Mouse (Mus musculus): ENCODE results near the gene Sox5.

GRCm38 (mm10) chr6:143892869-143893268 is 888.9 kb downstream of the Sox5 start:
- TF ChIP-seq POLR2A (IDR thresholded peaks at IDR 0.05; ENCODE audit: extremely low read depth, insufficient read depth, low read length), result no peak
- no peak for TF ChIP-seq CTCF (IDR thresholded peaks at IDR 0.05; ENCODE audit: extremely low read depth, insufficient read depth, low read length)

All from cortical plate, adult 2 months (tissue).